Mouse (Mus musculus): ENCODE data around the gene Setdb2.

Setdb2 gene

GRCm38 (mm10) chr14:59366386-59367105 is 74.1 kb downstream of the Setdb2 start:
- no peak for DNase-seq

GRCm38 (mm10) chr14:59365244-59365644 is 75.4 kb downstream of the Setdb2 start, which contains the start of gene Phf11d:
Phf11d (minus strand) TSS chr14:59365470.
- DNase-seq, result no peak
